Mouse (Mus musculus) megakaryocyte, embryonic 14.5 days (primary cell): ENCODE results near the gene Gm5108.

Experiments used
- FLI1 ChIP-seq: IDR thresholded peaks from 2 replicates; pipeline ENCODE4 v1.6.1; 2012; ENCODE audit warnings: low read length, inconsistent platforms, mixed read lengths
- GATA1 ChIP-seq: IDR thresholded peaks from 3 replicates; pipeline ENCODE4 v1.6.1; 2012; ENCODE audit warnings: mixed read lengths, low read length, inconsistent platforms, borderline replicate concordance

DNA sequence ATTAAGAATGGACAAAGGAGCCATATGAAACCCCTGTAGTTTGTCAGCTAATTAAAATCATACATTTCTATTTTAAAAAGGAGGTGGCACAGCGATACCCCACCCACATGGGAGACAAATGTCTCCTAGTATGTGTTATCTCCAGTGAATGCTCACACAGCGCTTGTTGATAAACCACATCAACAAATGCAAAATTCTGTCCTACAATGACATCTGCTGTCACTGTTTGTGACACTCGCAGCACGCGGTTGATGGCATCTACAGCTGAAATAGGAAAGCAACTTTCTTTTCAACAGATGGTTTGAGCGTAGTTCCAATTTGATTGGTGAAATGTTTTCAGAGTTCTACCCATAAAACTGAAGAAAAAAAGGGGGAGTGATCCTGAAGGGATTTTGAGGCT lies 61.1 kb downstream of the Gm5108 start:
- no peak for TF ChIP-seq GATA1
- no peak for TF ChIP-seq FLI1
